Mouse (Mus musculus): Measurements from ENCODE around the gene Polr2g. TPM values are rescaled to one million over a fixed set of nuclear protein-coding genes. Genes with fewer than 3 reads are reported as not detected.

The Polr2g gene
- polyA plus RNA-seq, 1 experiment from 2014 or later: 160 TPM

GRCm38 (mm10) chr19:8818801-8819595 is 20.6 kb upstream of the Polr2g start, which contains the start of gene Ttc9c:
Gene Ttc9c (minus strand): TSS chr19:8819333.
- Histone ChIP-seq H3K4me3 (replicated peaks; ENCODE audit: low read length) (peak within 1 kb of the TSS; percentile 99), H3K36me3 (ENCODE audit: control insufficient read depth, insufficient read depth) (no peaks in the 10 kb centered on the region; the same call in 1 of the 2 replicates), H3K4me1 (replicated peaks; ENCODE audit: control insufficient read depth, insufficient read depth, low read length) (peaks cover 50% of the 10 kb centered on the region), H3K27me3 (replicated peaks; ENCODE audit: control insufficient read depth, insufficient read depth, low read length) (no peaks in the 10 kb centered on the region), H3K9me3 (ENCODE audit: control insufficient read depth, low read length) (no peaks in the 10 kb centered on the region), H3K9ac (replicated peaks; ENCODE audit: low read depth, low read length) (peak within 1 kb of the TSS; percentile 93), H3K27ac (ENCODE audit: low read length) (peak within 1 kb of the TSS; percentile 100), H3K4me2 (ENCODE audit: low read length) (peak within 1 kb of the TSS; percentile 92)
- WGBS: under 1% methylated on average over 33 of the region's 33 CpGs
- peak; percentile 91 for ATAC-seq

GRCm38 (mm10) chr19:8818301-8818798 is 20.0 kb upstream of the Polr2g start:
- Histone ChIP-seq H3K36me3 (ENCODE audit: control insufficient read depth, insufficient read depth) (no peaks in the 10 kb centered on the region), H3K9me3 (ENCODE audit: control insufficient read depth, low read length) (no peaks in the 10 kb centered on the region), H3K27me3 (replicated peaks; ENCODE audit: control insufficient read depth, insufficient read depth, low read length) (no peaks in the 10 kb centered on the region), H3K9ac (replicated peaks; ENCODE audit: low read depth, low read length) (peak overlapping the region; percentile 61), H3K4me1 (replicated peaks; ENCODE audit: control insufficient read depth, insufficient read depth, low read length) (peaks cover 48% of the 10 kb centered on the region), H3K4me3 (replicated peaks; ENCODE audit: low read length) (peak overlapping the region; percentile 99), H3K27ac (ENCODE audit: low read length) (peak overlapping the region; percentile 90), H3K4me2 (ENCODE audit: low read length) (peak overlapping the region; percentile 92)
- 25% methylated on average over 14 of the region's 14 CpGs for WGBS
- ATAC-seq: no peak

DNA sequence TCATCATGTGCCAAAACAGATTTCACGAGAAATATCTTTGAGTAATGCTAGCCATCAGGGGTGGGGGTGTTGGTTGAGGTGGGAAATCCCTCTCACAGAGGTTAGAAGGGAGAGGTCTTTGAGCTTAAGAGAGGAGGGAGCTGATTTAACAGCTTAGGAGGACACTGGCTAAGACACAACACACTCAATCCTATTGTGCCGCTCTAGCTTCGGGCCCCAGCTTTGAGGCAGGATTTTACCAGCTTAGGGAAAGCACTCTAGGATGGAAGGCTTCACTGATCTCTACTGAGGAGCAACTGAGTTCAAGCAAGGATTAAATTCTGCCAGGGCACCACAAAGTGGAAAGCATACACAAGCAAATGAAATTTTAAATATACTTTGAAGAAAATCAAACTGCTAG is 18.6 kb upstream of the Polr2g start:
- Histone ChIP-seq H3K9ac (replicated peaks; ENCODE audit: low read depth, low read length) (0 out of 2 replicates have a peak overlapping the region, but pooled peaks have one; percentile 33), H3K27me3 (replicated peaks; ENCODE audit: control insufficient read depth, insufficient read depth, low read length) (no peaks in the 10 kb centered on the region), H3K9me3 (ENCODE audit: control insufficient read depth, low read length) (no peaks in the 10 kb centered on the region), H3K4me2 (ENCODE audit: low read length) (peak overlapping the region; percentile 12), H3K36me3 (ENCODE audit: control insufficient read depth, insufficient read depth) (no peaks in the 10 kb centered on the region), H3K4me3 (replicated peaks; ENCODE audit: low read length) (no peak overlapping the region), H3K27ac (ENCODE audit: low read length) (no peak overlapping the region), H3K4me1 (replicated peaks; ENCODE audit: control insufficient read depth, insufficient read depth, low read length) (peaks cover 36% of the 10 kb centered on the region)
- no peak for ATAC-seq
- 63% methylated on average over 3 of the region's 3 CpGs for WGBS

GRCm38 (mm10) chr19:8815812-8816211 is 17.4 kb upstream of the Polr2g start:
- Histone ChIP-seq H3K4me1 (replicated peaks; ENCODE audit: control insufficient read depth, insufficient read depth, low read length) (peaks cover 30% of the 10 kb centered on the region), H3K27me3 (replicated peaks; ENCODE audit: control insufficient read depth, insufficient read depth, low read length) (no peaks in the 10 kb centered on the region), H3K36me3 (ENCODE audit: control insufficient read depth, insufficient read depth) (0 out of 2 replicates have a peak, but pooled peaks cover 4% of the 10 kb centered on the region), H3K4me2 (ENCODE audit: low read length) (0 out of 2 replicates have a peak overlapping the region, but pooled peaks have one; percentile 9), H3K9me3 (ENCODE audit: control insufficient read depth, low read length) (no peaks in the 10 kb centered on the region), H3K9ac (replicated peaks; ENCODE audit: low read depth, low read length) (no peak overlapping the region), H3K4me3 (replicated peaks; ENCODE audit: low read length) (no peak overlapping the region), H3K27ac (ENCODE audit: low read length) (no peak overlapping the region)
- no peak for ATAC-seq
- WGBS: 70% methylated on average over 11 of the region's 11 CpGs

DNA sequence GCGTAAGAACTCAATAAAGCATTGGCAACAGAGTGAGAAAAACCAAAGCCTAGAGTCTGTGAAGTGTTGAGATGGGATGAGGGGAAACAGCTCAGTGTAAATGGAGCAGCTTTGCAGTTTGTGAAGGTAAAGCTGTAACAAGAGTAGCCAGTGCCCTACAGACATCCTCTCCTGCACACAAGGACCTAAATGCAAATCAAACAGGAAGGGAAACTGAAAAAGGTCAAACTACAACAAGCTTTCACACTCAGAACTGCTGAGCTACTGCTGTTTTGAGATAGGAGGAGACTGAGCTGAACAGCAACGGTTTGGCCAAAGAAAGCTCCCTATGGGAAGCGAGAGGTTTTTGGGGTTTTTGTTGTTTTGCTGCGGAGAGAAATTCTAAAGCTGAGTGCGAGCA is 8.4 kb upstream of the Polr2g start:
- Histone ChIP-seq H3K36me3 (ENCODE audit: control insufficient read depth, insufficient read depth) (peaks cover 19% of the 10 kb centered on the region), H3K4me1 (replicated peaks; ENCODE audit: control insufficient read depth, insufficient read depth, low read length) (peaks cover 8% of the 10 kb centered on the region)
- WGBS: 90% methylated on average over 5 of the region's 5 CpGs

DNA sequence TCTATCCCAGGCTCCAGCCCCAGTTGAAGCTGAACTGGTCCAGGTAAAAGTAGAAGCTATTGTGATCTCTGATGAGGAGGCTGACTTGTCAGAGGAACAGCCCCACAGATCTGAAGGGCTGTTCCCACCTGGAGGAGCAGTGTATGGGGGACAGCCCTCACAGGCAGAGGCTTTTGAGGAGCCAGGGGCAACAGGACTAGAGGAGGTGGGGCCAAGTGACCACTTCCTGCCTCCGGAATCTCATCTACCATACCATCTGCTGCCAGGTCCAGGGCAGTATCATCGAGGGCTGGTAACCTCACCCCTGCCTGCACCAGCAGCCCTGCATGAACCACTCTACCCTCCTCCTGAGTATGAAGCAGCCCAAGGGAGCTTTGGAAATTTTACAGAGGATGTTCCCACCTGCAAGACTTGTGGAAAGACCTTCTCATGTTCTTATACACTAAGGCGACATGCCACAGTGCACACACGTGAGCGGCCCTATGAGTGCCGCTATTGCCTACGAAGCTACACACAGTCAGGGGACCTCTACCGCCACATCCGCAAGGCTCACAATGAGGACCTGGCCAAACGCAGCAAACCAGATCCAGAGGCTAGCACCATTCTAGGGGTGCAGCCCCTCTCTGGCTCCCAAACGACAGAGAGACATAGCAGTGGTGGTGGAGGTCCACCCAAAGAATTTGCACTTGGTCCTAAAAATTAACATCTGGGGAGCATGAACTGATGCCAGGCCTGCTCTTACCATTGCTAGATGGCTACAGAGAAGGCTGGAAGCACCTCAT is 5.7 kb upstream of the Polr2g start:
- ATAC-seq: no peak
- Histone ChIP-seq H3K27me3 (replicated peaks; ENCODE audit: control insufficient read depth, insufficient read depth, low read length) (no peaks in the 10 kb centered on the region), H3K4me2 (ENCODE audit: low read length) (no peak overlapping the region), H3K36me3 (ENCODE audit: control insufficient read depth, insufficient read depth) (peaks cover 5% of the 10 kb centered on the region; the same call in 1 of the 2 replicates), H3K9me3 (ENCODE audit: control insufficient read depth, low read length) (no peaks in the 10 kb centered on the region), H3K9ac (replicated peaks; ENCODE audit: low read depth, low read length) (no peak overlapping the region), H3K4me1 (replicated peaks; ENCODE audit: control insufficient read depth, insufficient read depth, low read length) (peaks cover 11% of the 10 kb centered on the region), H3K27ac (ENCODE audit: low read length) (no peak overlapping the region), H3K4me3 (replicated peaks; ENCODE audit: low read length) (no peak overlapping the region)
- WGBS: 94% methylated on average over 11 of the region's 11 CpGs

More for the DNA sequence above, 8.4 kb upstream of the Polr2g start:
- no peak overlapping the region for H3K4me3 ChIP-seq (replicated peaks; ENCODE audit: low read length)
- no peak overlapping the region for H3K4me2 ChIP-seq (ENCODE audit: low read length)
- H3K27ac ChIP-seq (ENCODE audit: low read length): no peak overlapping the region
- ATAC-seq: no peak
- H3K9me3 ChIP-seq (ENCODE audit: control insufficient read depth, low read length): no peaks in the 10 kb centered on the region
- H3K9ac ChIP-seq (replicated peaks; ENCODE audit: low read depth, low read length): no peak overlapping the region
- H3K27me3 ChIP-seq (replicated peaks; ENCODE audit: control insufficient read depth, insufficient read depth, low read length): no peaks in the 10 kb centered on the region

GRCm38 (mm10) chr19:8803204-8803780 is 4.9 kb upstream of the Polr2g start:
- H3K27me3 ChIP-seq (replicated peaks; ENCODE audit: control insufficient read depth, insufficient read depth, low read length): no peaks in the 10 kb centered on the region
- H3K36me3 ChIP-seq (ENCODE audit: control insufficient read depth, insufficient read depth): peaks cover 3% of the 10 kb centered on the region; the same call in 1 of the 2 replicates
- H3K4me1 ChIP-seq (replicated peaks; ENCODE audit: control insufficient read depth, insufficient read depth, low read length): peaks cover 11% of the 10 kb centered on the region
- WGBS: 87% methylated on average over 9 of the region's 9 CpGs
- H3K4me3 ChIP-seq (replicated peaks; ENCODE audit: low read length): no peak overlapping the region
- H3K27ac ChIP-seq (ENCODE audit: low read length): no peak overlapping the region
- H3K9me3 ChIP-seq (ENCODE audit: control insufficient read depth, low read length): no peaks in the 10 kb centered on the region
- H3K4me2 ChIP-seq (ENCODE audit: low read length): peak overlapping the region; percentile 82
- H3K9ac ChIP-seq (replicated peaks; ENCODE audit: low read depth, low read length): no peak overlapping the region
- ATAC-seq: no peak

GRCm38 (mm10) chr19:8802130-8802821 is 3.9 kb upstream of the Polr2g start, which contains the start of gene Zbtb3:
Gene Zbtb3 (plus strand): TSS chr19:8802555.
- peaks cover 3% of the 10 kb centered on the region; the same call in 1 of the 2 replicates for H3K36me3 ChIP-seq (ENCODE audit: control insufficient read depth, insufficient read depth)
- H3K4me2 ChIP-seq (ENCODE audit: low read length): peak within 1 kb of the TSS; percentile 82
- peak within 1 kb of the TSS; percentile 68 for H3K9ac ChIP-seq (replicated peaks; ENCODE audit: low read depth, low read length)
- H3K9me3 ChIP-seq (ENCODE audit: control insufficient read depth, low read length): no peaks in the 10 kb centered on the region
- H3K4me1 ChIP-seq (replicated peaks; ENCODE audit: control insufficient read depth, insufficient read depth, low read length): peaks cover 18% of the 10 kb centered on the region
- H3K27me3 ChIP-seq (replicated peaks; ENCODE audit: control insufficient read depth, insufficient read depth, low read length): no peaks in the 10 kb centered on the region
- peak within 1 kb of the TSS; percentile 71 for H3K4me3 ChIP-seq (replicated peaks; ENCODE audit: low read length)
- peak; percentile 98 for ATAC-seq
- under 1% methylated on average over 30 of the region's 30 CpGs for WGBS
- H3K27ac ChIP-seq (ENCODE audit: low read length): peak within 1 kb of the TSS; percentile 96

Data from forebrain, embryonic 16.5 days (tissue).